Mouse (Mus musculus) right cerebral cortex, postnatal 36 days (tissue): ENCODE measurements around the gene Zfp775.
A peak's percentile ranks its signal among the peaks of the same experiment; 100 is the strongest.
"Not testable (repeated sequence)": the region's sequence is repeated elsewhere in the genome, so short reads cannot be mapped to it uniquely, and the experiment has no call there.

Experiments used
- DNase-seq, 2 experiments: peaks; one replicate each; pipeline ENCODE4 v3.0.0; 2022; ENCODE audit warnings: low spot score in 2 of 2, mixed read lengths in 1 of 2

Gene Zfp775

DNA sequence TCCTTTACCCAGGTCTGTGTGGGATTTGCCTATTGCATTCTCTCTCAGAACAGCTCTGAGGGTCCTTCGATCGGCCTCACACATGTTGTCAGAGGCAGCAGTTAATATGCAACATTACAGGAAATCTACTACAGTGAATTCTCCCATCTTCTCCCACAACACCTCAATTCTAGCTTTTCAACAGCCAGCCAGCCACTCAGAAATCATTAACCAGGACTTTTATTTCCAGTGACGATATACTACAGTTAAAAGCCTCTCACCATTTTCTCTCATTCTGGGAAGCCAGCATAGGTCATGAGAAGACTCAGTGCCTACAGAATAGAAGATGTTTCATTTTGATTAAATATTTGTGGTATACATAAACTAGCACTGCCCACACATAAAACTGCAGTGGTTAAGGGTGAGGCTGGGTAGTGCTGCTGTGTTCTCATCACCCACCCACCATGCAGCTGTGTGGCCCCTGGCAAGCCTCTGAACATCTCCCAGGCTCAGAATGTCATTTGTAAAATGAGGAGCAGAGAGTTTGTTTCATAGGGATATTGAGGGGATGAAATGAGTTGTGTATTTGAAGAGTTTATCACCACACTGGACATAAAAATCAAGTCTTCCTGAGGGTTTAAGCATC is 10.5 kb upstream of the Zfp775 start:
- DNase-seq = no peak

DNA sequence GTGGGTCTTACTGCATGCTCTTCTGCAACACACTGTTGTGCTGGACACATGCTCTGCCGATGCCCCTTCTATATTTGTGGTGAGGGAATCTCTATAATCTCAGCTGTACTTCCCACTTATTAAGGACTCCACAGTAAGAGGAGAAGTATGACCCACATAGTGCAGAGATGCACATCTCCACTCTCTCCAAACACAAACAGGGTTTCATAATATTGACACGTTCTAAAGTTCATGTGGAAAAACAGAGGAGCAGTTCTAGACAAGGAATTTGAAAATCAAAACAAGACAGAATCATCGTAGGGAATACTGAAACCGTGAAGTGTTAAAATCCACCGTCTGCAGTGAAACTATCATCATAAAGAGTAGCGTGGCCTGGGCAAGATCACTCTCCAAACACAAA is 10.0 kb upstream of the Zfp775 start:
- DNase-seq = no peak

DNA sequence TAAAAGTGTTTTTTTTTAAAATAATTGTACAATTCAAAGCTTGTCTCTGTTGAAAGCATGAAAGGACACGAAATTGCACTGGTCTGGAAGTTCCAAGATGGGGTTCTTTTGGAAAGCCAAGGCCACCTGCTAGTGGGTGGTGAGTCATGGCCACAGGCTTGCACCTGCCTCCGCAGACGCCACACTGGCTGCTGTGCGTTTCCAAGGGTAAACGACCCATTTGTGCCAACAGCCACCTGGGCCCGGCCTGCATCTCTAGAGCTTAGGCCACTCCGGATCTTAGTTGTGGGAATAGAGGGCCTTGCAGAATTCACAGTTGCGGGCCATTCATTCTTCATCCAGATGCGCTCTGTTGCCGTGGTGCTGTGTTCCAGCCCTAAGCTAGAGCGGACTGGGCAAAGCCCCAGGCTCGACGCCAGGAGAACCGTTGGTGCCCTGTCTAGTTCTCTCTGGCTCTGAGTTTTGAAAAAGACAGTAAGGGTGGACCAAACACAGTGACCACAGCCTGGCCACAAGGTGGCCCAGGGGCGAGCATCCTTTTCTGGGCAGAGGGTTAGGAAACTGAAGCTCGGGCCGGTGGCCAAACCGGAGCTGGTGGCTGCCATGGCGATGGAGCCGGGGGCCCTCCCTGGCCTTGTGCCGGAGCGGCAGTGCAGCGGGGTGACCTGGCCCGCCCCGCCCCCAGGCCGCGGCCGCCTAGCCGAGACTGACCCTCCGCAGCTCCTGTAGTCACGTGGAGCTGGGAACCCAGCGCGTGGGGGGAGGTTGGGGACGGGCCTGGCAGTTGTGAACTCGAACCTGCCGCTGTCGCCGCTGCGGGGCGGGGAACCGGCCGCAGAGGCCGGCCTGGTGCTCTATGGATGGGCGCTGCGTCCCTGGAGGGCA is 8.5 kb upstream of the Zfp775 start, which contains the start of the genes Repin1 and Gm44965:
Gene Repin1, plus strand, starts transcription at position 726 of the 885 bp plus-strand sequence.
Gene Gm44965, plus strand, starts transcription at position 784 of the 885 bp plus-strand sequence.
- peak; percentile 85 for DNase-seq

DNA sequence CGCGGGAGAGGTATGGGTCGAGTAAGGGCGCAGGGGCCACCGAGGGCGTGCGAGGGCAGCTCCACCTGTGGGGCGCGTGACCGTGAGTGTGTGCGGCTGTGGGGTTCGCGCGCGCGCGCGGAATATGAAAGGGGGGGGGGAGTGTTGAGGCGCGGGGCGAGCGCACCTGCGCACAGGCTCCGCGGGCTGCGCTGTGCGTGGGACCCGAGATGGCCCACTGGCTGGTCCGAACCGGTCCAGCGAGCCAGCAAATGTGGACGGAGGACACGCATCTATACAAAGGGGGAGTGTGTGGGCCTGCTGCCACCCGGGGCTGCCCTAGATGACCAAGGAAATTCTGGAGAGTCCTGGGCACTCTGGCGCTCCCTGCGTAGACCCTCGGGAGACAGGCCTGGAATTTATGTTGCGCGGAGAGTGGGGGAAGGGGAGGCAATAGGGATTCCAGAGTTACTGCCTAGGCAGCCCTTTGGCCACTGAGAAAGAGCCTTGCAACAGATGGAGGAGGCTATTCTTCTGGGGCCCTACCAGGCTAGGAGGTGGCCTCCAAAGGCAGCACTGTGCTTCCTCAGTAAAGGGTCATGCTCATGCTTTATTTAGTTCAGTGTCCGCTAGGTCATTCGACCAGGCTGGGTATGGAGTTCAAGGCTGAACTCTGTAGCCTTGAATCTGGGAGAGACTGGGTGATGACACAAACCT is 7.7 kb upstream of the Zfp775 start:
- no peak for DNase-seq

GRCm38 (mm10) chr6:48595278-48595677 is 6.6 kb upstream of the Zfp775 start:
- peak in 1 of 2 experiments; percentile 38 for DNase-seq

GRCm38 (mm10) chr6:48596545-48597232 is 5.2 kb upstream of the Zfp775 start:
- no peak for DNase-seq

GRCm38 (mm10) chr6:48597233-48597625 is 4.6 kb upstream of the Zfp775 start:
- no peak for DNase-seq

GRCm38 (mm10) chr6:48600594-48600993 is 1.3 kb upstream of the Zfp775 start:
- no peak for DNase-seq

DNA sequence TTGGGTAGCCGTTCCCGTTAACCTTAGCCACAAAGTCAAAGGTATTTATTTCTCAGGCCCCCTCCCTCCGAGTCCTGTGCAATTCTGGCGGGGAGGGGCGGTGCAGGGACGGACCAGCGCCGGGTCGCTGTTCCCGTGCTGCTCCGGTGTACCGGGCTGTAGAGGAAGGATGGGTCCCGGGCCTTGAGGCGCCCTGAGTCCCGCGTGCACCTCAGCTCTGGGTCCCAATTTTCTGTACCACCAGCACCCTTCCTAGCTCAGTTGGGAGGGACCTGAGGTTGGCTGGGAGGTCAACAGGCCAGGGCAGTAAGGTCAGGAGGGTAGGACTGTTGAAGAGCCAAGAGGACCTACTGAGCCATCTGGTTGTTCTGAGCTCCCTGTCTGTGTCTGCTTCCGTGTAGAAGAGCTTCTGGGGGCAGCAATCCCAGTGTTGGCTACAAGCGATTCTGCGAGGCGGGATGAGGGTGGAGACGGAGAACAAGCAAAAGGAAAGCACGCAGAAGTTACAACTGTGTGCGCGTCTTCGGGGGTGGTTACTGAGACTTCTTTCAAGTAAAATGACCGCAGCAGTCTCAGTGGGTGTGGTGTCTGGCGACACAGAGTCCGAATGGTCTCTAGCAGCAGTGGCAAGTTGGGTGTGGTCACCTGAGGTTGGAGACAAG is 348 bp downstream of the Zfp775 start:
- DNase-seq = peak; percentile 25 to 55

DNA sequence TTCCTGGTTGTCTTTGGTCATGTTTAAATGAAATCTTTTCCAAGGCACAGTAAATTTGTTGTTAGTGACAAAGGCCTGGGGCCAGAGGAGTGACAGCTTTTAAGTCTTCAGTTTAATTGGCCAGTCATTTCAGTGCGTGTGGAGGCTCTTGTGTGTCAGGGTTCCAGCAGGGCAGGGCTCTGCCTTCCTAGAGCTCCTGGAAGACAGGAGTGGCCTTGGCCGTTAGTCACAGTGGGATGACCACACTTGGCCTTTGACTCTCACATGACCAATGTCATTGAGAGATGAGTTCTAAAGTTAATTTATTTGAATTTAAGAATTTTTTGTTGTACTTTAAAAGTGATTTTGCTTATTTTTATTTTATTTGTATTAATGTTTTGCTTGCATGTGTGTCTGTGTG is 6.3 kb downstream of the Zfp775 start:
- DNase-seq = no peak

DNA sequence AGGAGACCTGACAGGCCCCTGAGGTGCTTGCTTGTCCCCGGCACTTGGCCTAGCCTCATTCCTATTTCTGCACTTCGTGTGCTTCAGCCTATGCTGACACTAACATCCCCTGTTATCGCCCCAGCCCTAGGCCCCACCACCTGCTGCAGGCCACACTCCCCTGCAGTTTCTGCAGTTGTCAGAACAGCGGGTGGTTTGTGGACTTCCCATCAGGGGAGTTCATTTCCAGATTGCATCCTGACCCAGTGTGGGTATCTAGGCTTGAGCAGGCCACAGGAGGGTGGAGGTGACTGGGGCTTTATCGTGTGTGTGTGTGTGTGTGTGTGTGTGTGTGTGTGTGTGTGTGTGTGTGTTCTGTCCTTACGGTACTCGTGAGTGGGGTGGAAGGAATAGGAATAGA is 7.6 kb downstream of the Zfp775 start:
- no peak for DNase-seq

GRCm38 (mm10) chr6:48610657-48611056 is 8.8 kb downstream of the Zfp775 start:
- no peak for DNase-seq

GRCm38 (mm10) chr6:48613464-48613863 is 11.6 kb downstream of the Zfp775 start:
- DNase-seq = no peak

GRCm38 (mm10) chr6:48614756-48615155 is 12.9 kb downstream of the Zfp775 start:
- no peak for DNase-seq

DNA sequence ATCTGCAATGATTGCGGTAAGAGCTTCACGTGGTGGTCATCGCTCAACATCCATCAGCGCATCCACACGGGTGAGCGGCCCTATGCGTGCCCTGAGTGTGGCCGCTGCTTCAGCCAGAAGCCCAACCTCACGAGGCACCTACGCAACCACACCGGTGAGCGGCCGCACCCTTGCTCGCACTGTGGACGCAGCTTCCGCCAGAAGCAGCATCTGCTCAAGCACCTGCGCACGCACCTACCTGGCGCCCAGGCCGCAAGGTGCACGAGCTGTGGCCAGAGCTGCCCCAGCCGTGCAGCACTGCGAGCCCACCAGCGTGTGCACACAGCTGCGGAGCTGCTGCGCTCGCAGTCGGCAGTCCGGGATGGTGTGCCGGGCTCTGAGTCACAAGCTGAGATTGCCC is 18.2 kb downstream of the Zfp775 start:
- no peak for DNase-seq

DNA sequence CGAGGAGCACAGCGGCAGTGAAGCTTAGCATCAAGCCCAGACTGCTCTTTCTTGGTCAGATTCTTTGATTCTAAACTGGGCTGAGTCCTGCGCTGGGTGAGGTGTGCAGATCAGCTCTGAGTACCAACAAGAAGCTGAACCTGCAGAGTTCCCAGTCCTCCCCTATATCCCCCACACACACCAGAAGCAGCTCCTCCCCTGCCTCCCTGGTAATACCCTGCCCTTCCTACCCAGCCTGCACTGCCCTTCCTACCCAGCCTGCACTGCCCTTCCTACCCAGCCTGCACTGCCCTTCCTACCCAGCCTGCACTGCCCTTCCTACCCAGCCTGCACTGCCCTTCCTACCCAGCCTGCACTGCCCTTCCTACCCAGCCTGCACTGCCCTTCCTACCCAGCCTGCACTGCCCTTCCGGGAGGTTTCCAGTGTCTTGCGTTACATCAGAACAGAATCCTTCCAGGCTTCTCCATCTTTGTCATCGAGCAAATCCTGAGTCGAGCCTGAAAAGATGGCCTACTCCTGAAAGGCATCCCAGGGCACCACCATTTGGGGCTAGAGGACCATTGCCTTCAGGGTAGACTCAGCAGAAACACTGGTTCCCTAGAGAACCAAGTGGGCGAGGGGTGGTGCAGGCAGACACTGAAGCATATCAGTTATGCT is 20.5 kb downstream of the Zfp775 start:
- not testable (repeated sequence) for DNase-seq

DNA sequence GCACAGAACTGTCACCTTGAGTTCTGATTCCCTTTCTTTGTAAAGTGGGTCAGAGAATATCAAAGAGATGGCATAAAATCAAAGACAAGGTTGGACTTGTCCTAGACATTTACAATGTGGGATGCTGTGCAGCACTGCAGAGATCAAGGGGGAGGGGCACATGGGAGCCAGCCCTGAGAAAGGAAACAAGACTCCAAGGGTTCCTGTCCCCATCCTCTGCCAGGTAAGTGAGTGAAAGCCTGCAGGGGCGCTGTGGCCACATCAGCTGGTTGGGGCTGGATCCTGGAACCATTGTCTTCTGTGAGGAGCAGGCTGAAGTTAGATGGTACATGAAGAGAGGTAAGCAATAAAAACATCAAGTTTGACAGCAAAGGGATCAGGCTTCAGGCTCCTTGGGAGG is 21.6 kb downstream of the Zfp775 start:
- DNase-seq = no peak

DNA sequence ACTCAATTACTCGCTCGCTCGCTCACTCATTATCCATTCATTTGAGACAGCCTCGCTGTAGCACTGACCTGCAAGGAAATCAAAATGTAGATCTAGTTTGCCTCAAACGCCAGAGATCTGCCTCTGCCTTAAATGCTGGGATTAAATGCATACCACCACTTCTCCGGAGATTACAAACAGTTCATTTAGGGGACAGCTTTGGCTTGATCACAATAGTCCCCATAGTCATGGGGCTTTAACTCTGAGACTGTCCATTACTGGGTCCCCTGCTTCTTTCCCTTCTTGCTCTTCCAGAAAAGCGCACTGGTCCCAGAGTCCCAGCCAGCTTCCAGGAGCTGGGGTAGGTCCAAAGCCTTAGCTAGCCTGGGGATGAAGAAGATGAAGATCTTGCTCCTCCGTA is 24.6 kb downstream of the Zfp775 start, which contains the start of gene AI854703:
Gene AI854703, plus strand, starts transcription at position 301 of the 400 bp plus-strand sequence.
- no peak for DNase-seq

DNA sequence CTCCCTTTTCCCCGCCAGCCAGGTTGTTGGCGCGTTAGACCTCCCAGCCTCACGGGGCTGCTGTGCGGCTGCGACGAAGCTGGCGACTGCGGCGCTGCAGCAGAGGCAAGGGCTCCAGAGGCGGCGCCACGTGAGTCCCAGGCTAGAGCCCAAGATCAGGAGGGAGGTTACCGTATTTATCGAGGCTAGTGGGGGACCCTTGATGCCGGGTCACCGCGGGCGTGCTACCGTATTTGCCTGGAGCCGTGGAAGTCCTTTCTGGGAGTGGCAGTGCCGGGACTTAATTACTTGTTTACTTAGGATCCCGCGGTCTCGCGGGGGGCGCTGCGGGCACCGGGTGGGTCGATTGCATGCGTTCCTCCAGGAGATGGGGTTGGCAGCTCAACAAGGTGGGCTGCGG is 25.1 kb downstream of the Zfp775 start:
- peak; percentile 64 to 67 for DNase-seq

GRCm38 (mm10) chr6:48627511-48627924 is 25.7 kb downstream of the Zfp775 start:
- DNase-seq = no peak

GRCm38 (mm10) chr6:48628377-48628776 is 26.5 kb downstream of the Zfp775 start:
- no peak for DNase-seq
